Mouse (Mus musculus) midbrain, embryonic 14.5 days (tissue): ENCODE measurements around the gene C1qtnf9. TPM values are rescaled to one million over a fixed set of nuclear protein-coding genes. Genes with fewer than 3 reads are reported as not detected.

ENCODE experiments used
- ATAC-seq: fragments of 200-750 bp; cut with Nextera tagmentation; 2 replicates; pipeline ENCODE4 v1.8.0; 2017; ENCODE audit warnings: moderate number of reproducible peaks, moderate library complexity; ENCODE audit not compliant: low FRiP score, low TSS enrichment
- DNase-seq: peaks from one replicate; pipeline ENCODE4 v3.0.0-alpha.2; 2015
- H3K27ac ChIP-seq: fragments of 300-500 bp; sonication (generic); replicated peaks from 2 replicates; pipeline ENCODE4 v1.5.1; 2014; ENCODE audit warnings: mild to moderate bottlenecking, low read depth, low read length, moderate library complexity
- H3K27me3 ChIP-seq: fragments of 300-500 bp; sonication (generic); 2 replicates; pipeline ENCODE4 v1.6.1; 2014; ENCODE audit warnings: low read length, control low read depth, mixed read lengths; ENCODE audit not compliant: control insufficient read depth, insufficient read depth
- H3K36me3 ChIP-seq: fragments of 300-500 bp; sonication (generic); 2 replicates; pipeline ENCODE4 v1.6.1; 2014; ENCODE audit warnings: low read length, control low read depth; ENCODE audit not compliant: control insufficient read depth, insufficient read depth
- H3K4me1 ChIP-seq: fragments of 300-500 bp; sonication (generic); 2 replicates; pipeline ENCODE4 v1.6.1; 2014; ENCODE audit warnings: mild to moderate bottlenecking, antibody characterized with exemption, low read length, control low read depth; ENCODE audit not compliant: control insufficient read depth, insufficient read depth
- H3K4me2 ChIP-seq: fragments of 300-500 bp; sonication (generic); 2 replicates; pipeline ENCODE4 v1.6.1; 2014; ENCODE audit warnings: mild to moderate bottlenecking, low read length, moderate library complexity
- H3K4me3 ChIP-seq: fragments of 300-500 bp; sonication (generic); replicated peaks from 2 replicates; pipeline ENCODE4 v1.5.1; 2014; ENCODE audit warnings: low read depth, low read length
- H3K9ac ChIP-seq: fragments of 300-500 bp; sonication (generic); replicated peaks from 2 replicates; pipeline ENCODE4 v1.6.1; 2014; ENCODE audit warnings: mild to moderate bottlenecking, low read length, moderate library complexity
- H3K9me3 ChIP-seq: fragments of 300-500 bp; sonication (generic); 2 replicates; pipeline ENCODE4 v1.6.1; 2016; ENCODE audit warnings: low read length, control low read depth, mixed read lengths; ENCODE audit not compliant: control insufficient read depth
- WGBS: fragments of 180-500 bp; shearing (Covaris S2); extraction: QIAGEN DNeasy Blood & Tissue Kit; methylation state at CpG from one replicate; pipeline ENCODE4 v1.1.7; 2014; 5-methylcytosine and 5-hydroxymethylcytosine counted together
- polyA plus RNA-seq: library from polyadenylated mRNA; unstranded; fragments of >200 nt; fragmentation: Nextera tagmentation; extraction: Ambion mirVana; gene quantifications from 2 replicates; pipeline ENCODE4 v1.2.1, GENCODE M21; 2014

Gene C1qtnf9
- polyA plus RNA-seq, 1 experiment from 2014 or later: not detected

DNA sequence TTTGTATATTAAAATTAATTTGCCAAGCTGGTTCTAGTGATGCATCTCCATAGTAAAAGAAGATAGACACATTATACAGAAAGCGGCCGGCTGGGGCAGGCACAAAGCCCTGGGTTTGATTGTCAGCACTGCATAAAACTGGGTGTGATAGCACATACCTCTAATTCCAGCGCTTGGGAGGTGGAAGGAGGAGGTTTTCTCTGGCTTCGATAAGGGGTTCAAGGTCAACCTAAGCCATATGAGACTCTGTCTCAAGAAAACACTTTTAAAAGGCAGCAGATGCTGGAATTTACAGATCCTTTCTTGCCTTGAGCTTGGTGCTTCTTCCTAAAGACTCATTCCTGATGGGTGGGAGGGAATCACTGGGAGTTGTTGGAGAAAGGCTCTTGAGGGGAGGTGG, 3.4 kb upstream of the C1qtnf9 start:
- Histone ChIP-seq H3K4me3 (no peak overlapping the region), H3K4me1 (no peaks in the 10 kb centered on the region), H3K9ac (no peak overlapping the region), H3K27me3 (no peaks in the 10 kb centered on the region), H3K27ac (no peak overlapping the region), H3K36me3 (peaks cover 21% of the 10 kb centered on the region), H3K9me3 (no peaks in the 10 kb centered on the region), H3K4me2 (no peak overlapping the region)
- ATAC-seq (no peak), DNase-seq (no peak)
- WGBS: 84% methylated on average over 4 of the region's 4 CpGs

DNA sequence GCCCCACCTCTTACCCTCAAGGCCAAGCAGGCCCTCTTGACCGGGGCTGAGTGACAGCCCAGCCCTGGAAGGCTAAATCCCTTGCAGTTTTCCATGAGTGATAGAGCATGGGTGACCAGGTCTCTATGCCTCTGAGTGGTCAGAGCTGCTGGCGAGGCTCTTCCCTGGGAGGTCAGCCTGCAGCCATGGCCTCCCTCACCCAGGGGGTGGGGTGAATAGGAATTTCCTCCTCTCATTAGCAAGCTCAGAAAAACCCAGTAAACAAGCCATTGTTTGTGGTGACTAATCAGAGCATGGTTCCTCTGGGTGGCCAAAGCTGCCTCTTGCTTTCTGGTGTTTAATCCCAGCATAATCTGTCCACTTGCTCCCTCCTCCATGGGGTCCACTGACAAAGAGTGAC, 2.9 kb upstream of the C1qtnf9 start:
- Histone ChIP-seq H3K4me2 (no peak overlapping the region), H3K9ac (no peak overlapping the region), H3K4me3 (no peak overlapping the region), H3K4me1 (no peaks in the 10 kb centered on the region), H3K27me3 (no peaks in the 10 kb centered on the region), H3K9me3 (no peaks in the 10 kb centered on the region), H3K36me3 (peaks cover 18% of the 10 kb centered on the region), H3K27ac (no peak overlapping the region)
- DNase-seq: no peak
- 49% methylated on average over 2 of the region's 2 CpGs for WGBS
- no peak for ATAC-seq

DNA sequence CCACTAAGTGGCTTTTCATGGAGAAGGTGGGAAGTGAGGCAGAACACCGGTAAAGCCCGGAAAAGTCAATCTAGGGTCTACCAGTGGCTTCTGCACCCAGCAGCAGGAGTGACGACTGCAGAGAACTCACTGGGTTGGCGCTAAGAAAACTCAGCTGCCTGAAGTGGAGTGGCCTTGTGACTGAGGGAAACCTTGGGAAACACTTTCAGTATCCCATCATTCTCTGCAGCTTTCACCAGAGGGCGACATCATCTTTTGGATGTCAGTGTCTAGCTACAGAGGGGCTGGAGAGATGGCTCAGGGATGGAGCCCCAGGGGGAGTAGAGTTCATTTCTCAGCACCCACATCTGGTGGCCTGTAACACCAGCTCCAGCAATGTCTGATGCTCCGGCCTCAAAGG, 1.4 kb downstream of the C1qtnf9 start:
- H3K4me3 ChIP-seq: no peak overlapping the region
- no peaks in the 10 kb centered on the region for H3K4me1 ChIP-seq
- ATAC-seq (no peak), DNase-seq (peak; percentile 28)
- H3K4me2 ChIP-seq: no peak overlapping the region
- no peaks in the 10 kb centered on the region for H3K27me3 ChIP-seq
- H3K9me3 ChIP-seq: no peaks in the 10 kb centered on the region
- no peak overlapping the region for H3K27ac ChIP-seq
- H3K9ac ChIP-seq: no peak overlapping the region
- no peaks in the 10 kb centered on the region for H3K36me3 ChIP-seq
- 47% methylated on average over 6 of the region's 6 CpGs for WGBS

DNA sequence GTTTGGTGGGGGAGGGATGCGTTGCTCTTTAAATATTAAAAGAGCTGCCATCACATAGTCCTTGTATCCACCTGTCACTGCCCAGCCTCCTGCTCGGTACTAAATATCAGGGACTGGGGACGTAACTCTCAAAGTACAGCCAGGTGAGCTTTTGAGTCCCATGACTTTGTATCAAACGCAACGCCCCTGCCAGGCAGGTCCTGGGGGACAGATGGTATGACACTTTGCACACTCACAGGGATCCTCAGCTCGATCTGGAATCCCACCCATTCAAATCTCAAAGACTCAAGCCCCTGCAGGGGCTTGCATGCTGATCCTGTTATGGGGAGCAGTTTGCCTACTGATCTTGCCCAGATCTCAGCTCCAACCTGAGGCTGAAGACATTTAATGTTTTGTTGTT, 2.7 kb downstream of the C1qtnf9 start:
- H3K9ac ChIP-seq: no peak overlapping the region
- H3K36me3 ChIP-seq: no peaks in the 10 kb centered on the region
- ATAC-seq (no peak), DNase-seq (no peak)
- peak overlapping the region; percentile 25; the same call in 1 of the 2 replicates for H3K4me3 ChIP-seq
- no peak overlapping the region for H3K27ac ChIP-seq
- no peaks in the 10 kb centered on the region for H3K27me3 ChIP-seq
- no peaks in the 10 kb centered on the region for H3K4me1 ChIP-seq
- WGBS: 75% methylated on average over 6 of the region's 6 CpGs
- peak overlapping the region; percentile 50 for H3K4me2 ChIP-seq
- H3K9me3 ChIP-seq: no peaks in the 10 kb centered on the region

DNA sequence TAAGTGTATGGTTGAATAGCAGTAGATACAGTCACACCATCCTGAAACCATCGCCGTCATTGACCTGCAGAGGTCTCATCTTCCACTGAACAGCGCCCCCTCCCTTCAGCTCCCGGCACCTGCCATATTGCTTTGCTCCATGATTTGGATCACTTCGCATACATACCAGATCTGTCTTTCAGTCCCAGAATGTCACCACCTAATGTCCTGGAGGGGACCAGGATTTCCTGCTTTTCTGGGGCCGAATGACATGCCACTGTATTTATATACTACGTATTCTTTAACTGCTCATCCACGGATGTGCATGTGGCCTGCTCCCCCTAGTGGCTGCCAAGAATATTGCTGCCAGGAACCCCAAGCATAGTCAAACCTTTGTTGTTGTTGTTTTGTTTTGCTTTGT, 3.1 kb downstream of the C1qtnf9 start:
- Histone ChIP-seq H3K4me1 (no peaks in the 10 kb centered on the region), H3K27ac (no peak overlapping the region), H3K36me3 (no peaks in the 10 kb centered on the region), H3K27me3 (no peaks in the 10 kb centered on the region), H3K9ac (no peak overlapping the region; the same call in 1 of the 2 replicates), H3K4me3 (peak overlapping the region; percentile 25), H3K9me3 (no peaks in the 10 kb centered on the region), H3K4me2 (peak overlapping the region; percentile 50)
- DNase-seq (peak; percentile 89), ATAC-seq (peak; percentile 62; the same call in 1 of the 2 replicates)
- 6% methylated on average over 8 of the region's 8 CpGs for WGBS

DNA sequence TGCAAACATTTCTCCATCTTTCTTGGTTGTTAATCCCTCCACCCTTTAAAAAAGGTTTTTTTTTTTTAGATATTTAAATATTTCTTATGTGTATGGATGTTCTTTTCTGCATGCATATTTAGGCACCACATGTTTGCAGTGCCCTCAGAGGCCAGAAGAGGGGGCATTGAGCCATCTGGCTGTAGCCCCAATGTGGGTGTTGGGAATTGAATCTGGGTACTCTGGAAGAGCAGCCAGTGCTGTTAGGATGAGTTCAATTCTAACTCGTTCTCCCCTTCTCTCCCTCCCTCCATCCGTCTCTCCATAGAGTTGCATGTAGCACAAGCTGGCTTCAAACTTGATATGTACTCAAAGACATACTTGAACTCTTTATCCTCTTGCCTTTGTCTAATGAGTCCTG, 5.5 kb downstream of the C1qtnf9 start:
- ATAC-seq (no peak), DNase-seq (no peak)
- no peaks in the 10 kb centered on the region for H3K27me3 ChIP-seq
- no peaks in the 10 kb centered on the region for H3K9me3 ChIP-seq
- no peak overlapping the region for H3K9ac ChIP-seq
- 80% methylated on average over 2 of the region's 2 CpGs for WGBS
- H3K27ac ChIP-seq: no peak overlapping the region
- H3K4me1 ChIP-seq: no peaks in the 10 kb centered on the region
- no peak overlapping the region for H3K4me3 ChIP-seq
- H3K36me3 ChIP-seq: no peaks in the 10 kb centered on the region
- H3K4me2 ChIP-seq: no peak overlapping the region

DNA sequence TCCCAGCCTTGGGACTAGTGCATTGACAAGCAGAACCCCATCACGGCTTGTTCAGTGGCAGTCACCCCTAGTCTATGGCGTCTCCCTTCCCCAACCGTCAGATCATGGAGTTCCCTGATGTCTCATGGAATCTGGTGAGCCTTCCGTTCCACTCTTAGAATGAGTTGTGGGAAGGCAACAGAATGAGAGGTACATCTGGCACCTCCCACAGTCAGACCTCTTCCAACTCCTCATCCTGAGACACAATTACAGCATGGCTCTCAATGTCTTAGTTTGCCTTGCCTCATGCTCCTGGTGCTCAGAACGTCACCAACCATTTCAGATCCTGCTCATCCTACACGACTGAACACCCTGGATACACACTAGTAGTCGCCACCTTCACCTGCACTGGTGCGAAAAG, 8.6 kb downstream of the C1qtnf9 start:
- H3K27me3 ChIP-seq: no peaks in the 10 kb centered on the region
- H3K4me3 ChIP-seq: no peak overlapping the region
- H3K9me3 ChIP-seq: no peaks in the 10 kb centered on the region
- no peak overlapping the region for H3K4me2 ChIP-seq
- no peak for DNase-seq
- ATAC-seq: no peak
- WGBS: 92% methylated on average over 8 of the region's 8 CpGs
- no peak overlapping the region for H3K27ac ChIP-seq
- no peak overlapping the region for H3K9ac ChIP-seq
- H3K4me1 ChIP-seq: no peaks in the 10 kb centered on the region
- H3K36me3 ChIP-seq: no peaks in the 10 kb centered on the region

DNA sequence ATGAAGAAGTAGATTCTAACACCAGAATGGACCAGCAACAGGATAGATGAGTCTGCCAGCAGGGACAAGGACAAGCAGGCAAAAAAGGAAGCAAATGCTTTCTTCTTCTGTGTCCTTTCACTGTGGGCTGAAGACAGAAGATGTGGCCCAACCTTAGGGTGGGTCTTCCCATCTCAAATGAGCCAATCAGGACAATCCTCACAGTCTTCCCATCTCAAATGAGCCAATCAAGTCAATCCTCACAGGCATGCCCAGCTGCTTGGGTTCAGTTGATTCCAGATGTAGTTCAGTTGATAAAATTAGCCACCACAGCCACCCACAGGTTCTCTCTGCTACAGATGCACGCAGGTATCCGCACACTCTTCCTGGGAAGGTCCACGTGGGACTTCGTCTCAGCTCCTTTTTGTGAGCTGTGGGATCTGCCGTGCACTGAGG, 9.6 kb downstream of the C1qtnf9 start:
- H3K36me3 ChIP-seq: no peaks in the 10 kb centered on the region
- no peak overlapping the region for H3K27ac ChIP-seq
- H3K9me3 ChIP-seq: no peaks in the 10 kb centered on the region
- no peaks in the 10 kb centered on the region for H3K27me3 ChIP-seq
- WGBS: 90% methylated on average over 5 of the region's 5 CpGs
- no peak overlapping the region for H3K4me2 ChIP-seq
- ATAC-seq: no peak
- H3K9ac ChIP-seq: no peak overlapping the region
- H3K4me3 ChIP-seq: no peak overlapping the region
- no peak for DNase-seq
- no peaks in the 10 kb centered on the region for H3K4me1 ChIP-seq

DNA sequence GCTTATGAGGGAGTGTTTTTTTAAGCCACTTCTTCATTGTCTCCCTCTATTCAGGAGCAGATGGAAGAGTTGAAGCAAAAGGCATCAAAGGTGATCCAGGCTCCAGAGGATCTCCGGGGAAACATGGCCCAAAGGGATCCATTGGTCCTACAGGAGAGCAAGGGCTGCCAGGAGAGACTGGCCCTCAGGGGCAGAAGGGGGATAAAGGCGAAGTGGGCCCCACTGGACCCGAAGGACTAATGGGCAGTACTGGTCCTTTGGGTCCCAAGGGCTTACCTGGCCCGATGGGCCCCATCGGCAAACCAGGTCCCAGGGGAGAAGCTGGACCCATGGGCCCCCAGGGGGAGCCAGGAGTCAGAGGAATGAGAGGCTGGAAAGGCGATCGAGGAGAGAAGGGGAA, 11.3 kb downstream of the C1qtnf9 start:
- Histone ChIP-seq H3K27me3 (no peaks in the 10 kb centered on the region), H3K36me3 (no peaks in the 10 kb centered on the region), H3K4me1 (no peaks in the 10 kb centered on the region), H3K4me3 (no peak overlapping the region), H3K9ac (no peak overlapping the region), H3K9me3 (no peaks in the 10 kb centered on the region), H3K27ac (no peak overlapping the region), H3K4me2 (no peak overlapping the region)
- ATAC-seq (no peak), DNase-seq (no peak)
- 96% methylated on average over 7 of the region's 7 CpGs for WGBS
